Mouse (Mus musculus): ENCODE data around the gene Lgals2.

Lgals2 gene

DNA sequence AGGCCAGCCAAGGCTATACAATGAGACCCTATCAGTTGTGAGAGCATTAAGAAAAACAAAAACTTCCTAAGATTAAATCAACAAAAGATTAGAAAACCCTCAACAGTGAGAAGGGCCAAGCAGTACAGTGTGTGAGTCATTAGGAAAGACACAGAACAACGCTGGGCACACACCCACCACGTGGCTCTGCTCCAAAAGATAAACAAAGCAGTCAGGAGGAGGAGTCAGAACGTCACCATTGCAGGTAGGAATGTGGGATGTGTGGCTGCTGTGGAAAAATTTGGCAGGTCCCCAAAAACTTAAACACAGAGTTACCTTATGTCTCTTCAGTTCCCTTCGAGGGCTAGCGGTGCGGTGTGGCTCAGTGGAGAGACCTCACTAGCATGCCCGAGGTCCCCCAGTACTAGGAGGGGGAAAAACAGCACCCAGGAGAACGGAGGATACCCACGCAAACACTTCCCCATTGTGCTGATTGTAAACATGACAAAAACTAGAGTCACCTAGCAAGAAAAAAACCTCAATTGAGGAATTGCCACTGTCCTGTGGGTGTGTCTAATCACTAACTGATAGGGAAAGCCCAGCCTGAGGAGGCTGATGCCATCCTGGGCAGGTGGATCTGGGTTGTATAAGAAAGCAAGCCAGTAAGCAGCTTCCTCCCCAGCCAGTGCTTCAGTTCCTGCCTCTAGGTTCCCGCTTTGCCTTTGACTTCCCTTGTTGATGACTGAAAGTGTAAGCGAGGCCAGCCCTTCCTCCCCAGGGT lies 39.8 kb downstream of the Lgals2 start:
- DNase-seq (ENCODE audit: low spot score) = peak; percentile 68

DNA sequence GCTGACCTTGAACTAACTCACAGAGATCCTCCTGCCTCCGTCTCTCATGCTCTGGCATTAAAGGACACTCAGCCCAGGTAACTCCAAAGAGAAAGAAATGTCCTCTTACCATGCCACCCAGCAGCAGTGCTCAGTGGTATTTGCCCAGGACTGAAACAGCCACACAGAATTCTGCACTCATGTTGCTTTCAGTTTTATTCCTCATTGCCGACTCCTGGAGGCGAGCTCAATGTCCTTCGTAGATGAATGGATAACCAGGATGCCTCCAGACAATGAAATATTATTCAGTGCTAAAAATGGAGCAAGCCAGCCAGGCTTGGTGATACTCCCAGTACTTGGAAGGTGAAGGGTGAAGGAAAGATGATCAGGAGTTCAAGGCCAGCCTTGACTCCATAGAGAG lies 41.7 kb downstream of the Lgals2 start:
- no peak for DNase-seq (ENCODE audit: low spot score)

DNA sequence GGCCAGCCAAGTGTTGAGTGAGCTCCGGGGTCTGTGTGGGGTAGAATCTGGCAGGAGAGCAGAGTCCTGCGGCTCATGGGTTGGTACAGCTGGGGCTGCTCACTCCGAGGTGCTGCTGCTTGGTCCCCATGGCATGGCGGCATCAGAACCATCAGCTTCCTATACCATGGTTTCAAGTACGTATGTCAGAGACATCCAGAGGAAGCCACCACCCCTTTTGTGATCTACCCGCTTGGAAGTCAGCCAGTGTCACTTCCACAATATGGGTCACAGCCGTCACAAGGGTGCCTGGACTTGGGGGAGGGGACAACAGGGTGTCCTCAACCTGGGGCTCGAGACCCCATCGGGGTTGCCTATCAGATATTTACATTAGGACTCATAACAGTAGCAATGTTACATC lies 45.2 kb downstream of the Lgals2 start:
- DNase-seq (ENCODE audit: low spot score) = no peak

GRCm38 (mm10) chr15:78809739-78810138 lies 45.6 kb downstream of the Lgals2 start:
- DNase-seq (ENCODE audit: low spot score) = no peak

DNA sequence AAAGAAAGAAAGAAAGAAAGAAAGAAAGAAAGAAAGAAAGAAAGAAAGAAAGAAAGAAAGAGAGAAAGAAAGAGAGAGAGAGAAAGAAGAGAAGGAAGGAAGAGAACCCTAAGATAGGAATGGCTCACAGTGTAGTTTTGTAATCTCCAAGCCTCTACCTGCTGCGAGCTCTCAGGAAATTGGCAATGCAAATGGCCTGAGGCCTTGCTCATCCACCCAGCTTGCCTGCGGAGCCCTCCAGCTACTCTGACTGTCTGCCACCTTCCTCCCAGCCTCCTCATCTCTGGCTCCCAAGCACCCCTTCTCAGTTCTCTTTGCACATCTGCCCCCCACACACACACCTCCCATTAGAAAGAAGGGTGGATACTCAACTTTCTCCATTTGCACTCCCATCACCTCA lies 46.3 kb downstream of the Lgals2 start:
- DNase-seq (ENCODE audit: low spot score) = no peak

- peak; percentile 51 for DNase-seq (ENCODE audit: low spot score)
These were observed 48.2 kb downstream of the Lgals2 start for GRCm38 (mm10) chr15:78807141-78807540.

- no peak for DNase-seq (ENCODE audit: low spot score)
These were observed 48.7 kb downstream of the Lgals2 start for GRCm38 (mm10) chr15:78806614-78807013.

GRCm38 (mm10) chr15:78805351-78805750 lies 50.0 kb downstream of the Lgals2 start:
- DNase-seq (ENCODE audit: low spot score) = no peak

DNA sequence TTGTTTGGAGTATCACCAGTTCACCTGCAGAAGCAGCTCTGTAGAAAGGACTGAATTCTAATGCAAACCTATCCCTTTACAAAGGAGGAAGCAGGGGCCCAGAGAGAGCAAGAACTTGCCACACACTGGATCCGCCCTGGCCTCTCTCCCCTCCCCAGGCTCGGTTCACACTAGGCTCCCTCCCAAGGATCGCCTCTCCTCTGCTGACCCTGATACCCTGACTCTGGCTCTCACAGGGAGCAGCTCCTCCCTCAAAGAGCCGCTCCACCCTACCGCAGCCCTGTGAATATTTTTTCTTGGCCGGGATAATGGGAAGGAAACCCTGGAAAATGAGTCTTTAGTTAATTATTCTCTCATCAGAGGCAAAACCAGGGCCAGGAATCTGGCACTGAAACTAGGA lies 51.0 kb downstream of the Lgals2 start:
- no peak for DNase-seq (ENCODE audit: low spot score)

DNA sequence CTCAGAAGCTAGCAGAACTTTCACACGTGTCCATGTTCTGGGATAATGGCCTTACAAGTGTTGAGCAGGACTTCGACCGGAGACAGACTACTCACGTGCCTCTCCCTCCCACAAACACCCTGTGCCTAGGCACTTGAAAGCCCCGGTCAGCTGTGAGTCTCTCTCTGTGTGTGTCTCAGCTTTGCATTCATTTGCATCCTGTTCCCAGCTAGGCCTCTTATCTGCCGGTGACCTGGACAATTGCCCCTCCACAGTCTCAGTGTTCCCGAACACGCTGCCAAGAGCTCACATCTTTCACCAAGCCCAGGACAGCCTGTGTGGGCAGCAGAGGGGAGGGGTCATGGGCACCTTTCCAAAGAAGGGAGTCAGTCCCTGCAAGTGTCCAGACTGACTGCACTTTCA lies 51.8 kb downstream of the Lgals2 start:
- peak; percentile 58 for DNase-seq (ENCODE audit: low spot score)

GRCm38 (mm10) chr15:78802776-78803391 lies 52.4 kb downstream of the Lgals2 start, which contains the start of gene Card10:
TSS of gene Card10 (minus strand) at chr15:78803042.
- DNase-seq (ENCODE audit: low spot score) = peak; percentile 53

- no peak for DNase-seq (ENCODE audit: low spot score)
These were observed 53.2 kb downstream of the Lgals2 start for GRCm38 (mm10) chr15:78801971-78802741.

DNA sequence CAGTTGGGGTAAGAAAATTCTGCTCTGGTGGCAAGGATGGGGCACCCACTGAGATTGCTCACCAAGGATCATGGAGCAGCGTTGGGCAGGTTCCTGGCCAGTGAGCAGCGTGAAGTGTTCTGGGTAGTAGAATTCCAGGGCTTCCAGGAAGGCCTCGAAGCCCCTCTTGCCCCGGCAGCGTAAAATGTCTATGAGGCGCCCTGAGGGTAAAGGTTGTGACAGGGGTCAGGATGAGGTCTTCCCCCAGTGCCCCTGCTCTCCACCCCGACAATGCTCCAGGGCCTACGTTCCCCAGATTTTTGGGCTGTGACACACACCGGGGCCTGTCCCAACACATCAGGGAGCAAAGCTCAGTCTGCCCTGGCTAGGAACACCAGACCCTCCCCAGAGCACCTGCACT lies 53.8 kb downstream of the Lgals2 start:
- no peak for DNase-seq (ENCODE audit: low spot score)

All from urinary bladder, postnatal 14 days (tissue).